Mouse (Mus musculus) sigmoid colon, adult 10 weeks (tissue): ENCODE results near the gene Gm9736. TPM values are rescaled to one million over a fixed set of nuclear protein-coding genes. Genes with fewer than 3 reads are reported as not detected.

Experiments
- polyA plus RNA-seq: library from polyadenylated mRNA; stranded (reverse); fragments of 350-450 nt; fragmentation: Illumina TruSeq; extraction: RNeasy Lipid Tissue Mini Kit (QIAGEN cat#74804); gene quantifications from one replicate; pipeline ENCODE4 v1.2.3, GENCODE M21; 2014; ENCODE audit warnings: low read depth, low replicate concordance

Gm9736 gene
- polyA plus RNA-seq, result not detected

GRCm38 (mm10) chr10:77751254-77751653, at the start of gene Gm9736:
Gm9736 (minus strand) TSS chr10:77751354.

GRCm38 (mm10) chr10:77798921-77799508, 47.9 kb upstream of the Gm9736 start, which contains the start of gene Gm19668:
Gm19668 (minus strand) TSS chr10:77799133.

GRCm38 (mm10) chr10:77794976-77795375, 43.8 kb upstream of the Gm9736 start, which contains the start of gene Gm9639:
Gm9639 (minus strand) TSS chr10:77795076.

GRCm38 (mm10) chr10:77787876-77788275, 36.7 kb upstream of the Gm9736 start, which contains the start of gene Gm7137:
Gm7137 (minus strand) TSS chr10:77788200.

GRCm38 (mm10) chr10:77782442-77782841, 31.3 kb upstream of the Gm9736 start, which contains the start of gene Gm3250:
Gm3250 (minus strand) TSS chr10:77782542.

GRCm38 (mm10) chr10:77776844-77777243, 25.7 kb upstream of the Gm9736 start, which contains the start of gene Gm7138:
Gm7138 (minus strand) TSS chr10:77776944.

GRCm38 (mm10) chr10:77771225-77771624, 20.1 kb upstream of the Gm9736 start, which contains the start of gene Gm3238:
Gm3238 (minus strand) TSS chr10:77771325.

GRCm38 (mm10) chr10:77759582-77759981, 8.4 kb upstream of the Gm9736 start, which contains the start of gene Gm3233:
Gm3233 (minus strand) TSS chr10:77759682.

GRCm38 (mm10) chr10:77741924-77742688, 9.0 kb downstream of the Gm9736 start, which contains the start of gene Gm18596:
Gm18596 (minus strand) TSS chr10:77742638.

GRCm38 (mm10) chr10:77726186-77726585, 25.0 kb downstream of the Gm9736 start, which contains the start of gene Gm10100:
Gm10100 (plus strand) TSS chr10:77726486.

GRCm38 (mm10) chr10:77720299-77720698, 30.9 kb downstream of the Gm9736 start, which contains the start of gene Krtap12-1:
Krtap12-1 (plus strand) TSS chr10:77720599.

GRCm38 (mm10) chr10:77715507-77715906, 35.6 kb downstream of the Gm9736 start, which contains the start of gene Gm10142:
Gm10142 (plus strand) TSS chr10:77715807.

GRCm38 (mm10) chr10:77711157-77711556, 40.0 kb downstream of the Gm9736 start, which contains the start of gene Gm10024:
Gm10024 (plus strand) TSS chr10:77711457.

GRCm38 (mm10) chr10:77706326-77706725, 44.8 kb downstream of the Gm9736 start, which contains the start of gene Gm10272:
Gm10272 (plus strand) TSS chr10:77706626.

Other genes with a start within 250 kb of the Gm9736 start
- gene Fam207a, start 235.6 kb downstream of the Gm9736 start, polyA plus RNA-seq, result 0.69 TPM
- gene Itgb2, start 221.1 kb downstream of the Gm9736 start, polyA plus RNA-seq, result 3.1 TPM
- 193 TPM for gene Pttg1ip, start 169.6 kb downstream of the Gm9736 start, polyA plus RNA-seq
- gene Sumo3, start 145.3 kb downstream of the Gm9736 start, polyA plus RNA-seq, result 76.1 TPM
- gene Gm49325, start 145.2 kb downstream of the Gm9736 start, polyA plus RNA-seq, result 1.6 TPM
- 7.3 TPM for gene Ube2g2, start 129.1 kb downstream of the Gm9736 start, polyA plus RNA-seq
- gene Tspear, start 64.8 kb downstream of the Gm9736 start, polyA plus RNA-seq, result not detected
- gene Gm19402, start 60.6 kb downstream of the Gm9736 start, polyA plus RNA-seq, result not detected
- not detected for gene Gm9508, start 54.1 kb downstream of the Gm9736 start, polyA plus RNA-seq
- not detected for gene Gm10272, start 44.7 kb downstream of the Gm9736 start, polyA plus RNA-seq
- not detected for gene Gm10024, start 39.9 kb downstream of the Gm9736 start, polyA plus RNA-seq
- not detected for gene Gm10142, start 35.5 kb downstream of the Gm9736 start, polyA plus RNA-seq
- gene Krtap12-1, start 30.8 kb downstream of the Gm9736 start, polyA plus RNA-seq, result not detected
- not detected for gene Gm10100, start 24.9 kb downstream of the Gm9736 start, polyA plus RNA-seq
- gene Gm18596, start 8.7 kb downstream of the Gm9736 start, polyA plus RNA-seq, result not detected
- not detected for gene Gm3233, start 8.3 kb upstream of the Gm9736 start, polyA plus RNA-seq
- not detected for gene Gm3238, start 20.0 kb upstream of the Gm9736 start, polyA plus RNA-seq
- gene Gm7138, start 25.6 kb upstream of the Gm9736 start, polyA plus RNA-seq, result not detected
- gene Gm3250, start 31.2 kb upstream of the Gm9736 start, polyA plus RNA-seq, result not detected
- not detected for gene Gm7137, start 36.8 kb upstream of the Gm9736 start, polyA plus RNA-seq
- not detected for gene Gm9639, start 43.7 kb upstream of the Gm9736 start, polyA plus RNA-seq
- not detected for gene Gm19668, start 47.8 kb upstream of the Gm9736 start, polyA plus RNA-seq
- not detected for gene Gm9507, start 60.5 kb upstream of the Gm9736 start, polyA plus RNA-seq
- not detected for gene Gm2696, start 63.3 kb upstream of the Gm9736 start, polyA plus RNA-seq
- gene Krtap10-4, start 75.7 kb upstream of the Gm9736 start, polyA plus RNA-seq, result not detected
- not detected for gene Krtap10-10, start 84.6 kb upstream of the Gm9736 start, polyA plus RNA-seq
- gene Gm36176, start 95.4 kb upstream of the Gm9736 start, polyA plus RNA-seq, result not detected
- gene Gm10318, start 101.5 kb upstream of the Gm9736 start, polyA plus RNA-seq, result not detected
- not detected for gene Gm3285, start 110.6 kb upstream of the Gm9736 start, polyA plus RNA-seq
- 2.1 TPM for gene Lrrc3, start 151.2 kb upstream of the Gm9736 start, polyA plus RNA-seq
- gene Trpm2, start 219.2 kb upstream of the Gm9736 start, polyA plus RNA-seq, result 0.38 TPM
- gene 1810043G02Rik, start 227.2 kb upstream of the Gm9736 start, polyA plus RNA-seq, result 1.0 TPM